ENCODE assay signal across 12 mouse cellular contexts in genomic region chr7:96679746-96680145, GRCm38 (mm10).
A peak's percentile ranks its signal among the peaks of the same experiment; 100 is the strongest.
DNase-seq lines count a peak whose midpoint lies in the region; ATAC-seq lines count a peak whose summit lies in the region.
"Had no signal": no experiment of that assay in that cellular context is flagged by ENCODE, and none has a peak within 500 bp of the region (broad histone marks: within the 10 kb centered on the region; RNA-seq: fewer than 3 reads in every experiment).

No protein-coding gene starts in this region.

- peaks cover 56% of the 10 kb centered on the region for H3K27me3 ChIP-seq in midbrain, embryonic 12.5 days
- peaks cover 27% of the 10 kb centered on the region for H3K27me3 ChIP-seq in midbrain, embryonic 13.5 days
- H3K27me3 ChIP-seq in embryonic facial prominence, embryonic 14.5 days (replicated peaks; ENCODE audit: control insufficient read depth, insufficient read depth, low read length): no peaks in the 10 kb centered on the region

- 0 out of 2 replicates have a peak overlapping the region, but pooled peaks have one; percentile 2 for H3K27ac ChIP-seq in midbrain, embryonic 12.5 days (replicated peaks)
- H3K27ac ChIP-seq in midbrain, embryonic 13.5 days: no peak overlapping the region
- no peak overlapping the region for H3K27ac ChIP-seq in embryonic facial prominence, embryonic 14.5 days (replicated peaks; ENCODE audit: low read depth, low read length)

- no peaks in the 10 kb centered on the region for H3K9me3 ChIP-seq in midbrain, embryonic 12.5 days
- H3K9me3 ChIP-seq in midbrain, embryonic 13.5 days: no peaks in the 10 kb centered on the region
- no peaks in the 10 kb centered on the region for H3K9me3 ChIP-seq in embryonic facial prominence, embryonic 14.5 days (ENCODE audit: control insufficient read depth, low read length)
- H3K9me3 ChIP-seq: heart, embryonic 12.5 days had no signal

- H3K9ac ChIP-seq in midbrain, embryonic 12.5 days (replicated peaks): no peak overlapping the region
- H3K9ac ChIP-seq in midbrain, embryonic 13.5 days (replicated peaks): no peak overlapping the region
- H3K9ac ChIP-seq in embryonic facial prominence, embryonic 14.5 days (ENCODE audit: low read depth, low read length): no peak overlapping the region
- H3K9ac ChIP-seq: heart, embryonic 12.5 days; lung, embryonic 14.5 days had no signal

- H3K36me3 ChIP-seq in midbrain, embryonic 12.5 days: no peaks in the 10 kb centered on the region
- no peaks in the 10 kb centered on the region for H3K36me3 ChIP-seq in midbrain, embryonic 13.5 days
- no peaks in the 10 kb centered on the region for H3K36me3 ChIP-seq in embryonic facial prominence, embryonic 14.5 days (ENCODE audit: control insufficient read depth, insufficient read depth, low read length)
- H3K36me3 ChIP-seq: heart, embryonic 12.5 days had no signal

- H3K4me1 ChIP-seq in midbrain, embryonic 12.5 days: peaks cover 34% of the 10 kb centered on the region
- H3K4me1 ChIP-seq in midbrain, embryonic 13.5 days (replicated peaks): peaks cover 42% of the 10 kb centered on the region
- no peaks in the 10 kb centered on the region for H3K4me1 ChIP-seq in embryonic facial prominence, embryonic 14.5 days (ENCODE audit: control insufficient read depth, insufficient read depth, low read length)

- H3K4me3 ChIP-seq in midbrain, embryonic 12.5 days: no peak overlapping the region
- H3K4me3 ChIP-seq in midbrain, embryonic 13.5 days (replicated peaks): no peak overlapping the region
- H3K4me3 ChIP-seq in embryonic facial prominence, embryonic 14.5 days (ENCODE audit: low read depth, low read length): no peak overlapping the region
- H3K4me3 ChIP-seq: heart, embryonic 12.5 days had no signal

- no peak overlapping the region for H3K4me2 ChIP-seq in midbrain, embryonic 12.5 days (replicated peaks)
- H3K4me2 ChIP-seq in midbrain, embryonic 13.5 days (replicated peaks): no peak overlapping the region
- no peak overlapping the region for H3K4me2 ChIP-seq in embryonic facial prominence, embryonic 14.5 days (ENCODE audit: low read depth, low read length)
- H3K4me2 ChIP-seq: heart, embryonic 12.5 days; lung, embryonic 14.5 days had no signal

- no peak for ATAC-seq in midbrain, embryonic 12.5 days (ENCODE audit: low FRiP score, low read depth)
- no peak for ATAC-seq in midbrain, embryonic 13.5 days
- ATAC-seq in embryonic facial prominence, embryonic 14.5 days (ENCODE audit: low read depth): peak; percentile 53; the same call in 1 of the 2 replicates

- DNase-seq in kidney, adult 9 months: peak; percentile 21
- DNase-seq in kidney, postnatal 25 days: no peak
- DNase-seq in embryonic facial prominence, embryonic 14.5 days (ENCODE audit: low spot score): peak; percentile 42
- DNase-seq in cerebellum, adult 9-10 months: no peak
- no peak for DNase-seq in layer of hippocampus, postnatal 10 days (ENCODE audit: low spot score in 2 of 2)
- DNase-seq: B cell, adult 2 months; cerebellum, postnatal 25 days; gastrocnemius, postnatal 14 days; lung, embryonic 14.5 days had no signal

- WGBS in midbrain, embryonic 12.5 days: 74% methylated on average over 1 of the region's 1 CpGs
- 54% methylated on average over 1 of the region's 1 CpGs for WGBS in midbrain, embryonic 13.5 days
- 60% methylated on average over 1 of the region's 1 CpGs for WGBS in embryonic facial prominence, embryonic 14.5 days

Comparison
In these comparisons a context has a peak if more than half of its experiments do, and no peak if none do; other contexts are left out.
1. DNase-seq: peak in kidney, adult 9 months (single experiment) and embryonic facial prominence, embryonic 14.5 days (single experiment); none in kidney, postnatal 25 days (0 of 2), cerebellum, adult 9-10 months (single experiment) and layer of hippocampus, postnatal 10 days (0 of 2).